Mouse (Mus musculus) brain, embryonic 14.5 days (tissue): ENCODE measurements around the gene Bcl11b.

Experiments
- CTCF ChIP-seq: fragments of 200-500 bp; IDR thresholded peaks from 2 replicates; pipeline ENCODE4 v1.5.1; 2012; ENCODE audit warnings: inconsistent platforms, mild to moderate bottlenecking, moderate library complexity, borderline replicate concordance; ENCODE audit not compliant: insufficient read depth, insufficient read length; ENCODE audit errors: extremely low read depth
- POLR2A ChIP-seq: fragments of 200-500 bp; IDR thresholded peaks from 2 replicates; pipeline ENCODE4 v1.6.1; 2012; ENCODE audit warnings: mild to moderate bottlenecking, inconsistent platforms, borderline replicate concordance; ENCODE audit not compliant: poor library complexity, insufficient read depth, insufficient read length, severe bottlenecking; ENCODE audit errors: extremely low read depth

DNA sequence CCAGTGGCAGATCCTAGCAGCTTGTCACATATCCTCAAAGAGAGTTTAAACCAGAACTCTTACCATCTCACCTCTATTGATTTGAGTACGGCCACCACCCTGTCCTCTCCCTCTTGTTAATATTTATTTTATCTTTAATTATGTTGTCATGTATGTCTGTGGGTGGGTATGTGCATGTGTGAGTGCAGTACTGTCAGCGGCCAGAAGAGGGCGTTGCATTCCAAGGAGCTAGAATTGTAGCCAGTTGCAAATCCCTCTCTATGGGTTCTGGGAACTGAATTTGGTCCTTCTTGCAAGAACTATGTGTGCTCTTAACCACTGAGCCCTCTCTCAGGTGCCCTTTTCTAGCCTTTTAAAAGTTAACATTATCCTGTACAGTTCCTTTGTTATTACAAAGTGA lies 98.1 kb downstream of the Bcl11b start:
- TF ChIP-seq POLR2A (no peak), CTCF (peak; percentile 39; the same call in 1 of the 2 replicates)
